Mouse (Mus musculus): ENCODE measurements around the gene Ap1g1.

GRCm38 (mm10) chr8:109750699-109751098, 27.7 kb upstream of the Ap1g1 start:
- TF ChIP-seq TAL1 (IDR thresholded peaks at IDR 0.05; ENCODE audit: low read length) (no peak), GATA1 (IDR thresholded peaks at IDR 0.05; ENCODE audit: low read length) (no peak)

Data from erythroblast, embryonic 14.5 days (primary cell).